Mouse (Mus musculus): ENCODE data around the gene Smok3b.

DNA sequence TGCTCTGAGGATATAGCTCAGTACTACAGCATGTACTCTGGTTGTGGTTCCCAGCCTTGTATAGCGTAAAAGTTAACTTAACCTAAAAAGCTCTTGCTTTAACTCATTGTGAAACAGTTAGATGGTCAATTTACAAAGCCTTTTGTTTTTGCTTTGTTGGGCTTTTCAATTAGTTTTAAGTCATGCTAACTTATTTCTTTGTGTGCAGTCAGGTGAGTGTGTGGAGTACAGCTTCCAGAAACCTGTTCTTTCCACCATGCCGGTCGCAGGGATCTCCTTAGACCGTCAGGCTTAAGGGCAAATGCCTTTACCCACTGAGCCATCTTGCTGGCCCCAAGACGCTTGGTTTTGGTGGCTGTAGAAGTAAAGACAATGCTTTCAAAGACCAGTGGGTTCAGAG, 69.5 kb downstream of the Smok3b start:
- TF ChIP-seq POLR2A (IDR thresholded peaks at IDR 0.05; ENCODE audit: extremely low read depth, insufficient read depth, low read length) = no peak
- no peak for TF ChIP-seq CTCF (IDR thresholded peaks at IDR 0.05; ENCODE audit: extremely low read depth, insufficient read depth, low read length)
